Mouse (Mus musculus) gastrocnemius, adult 8-10 months (tissue): ENCODE data around the gene Nudt5. TPM values are rescaled to one million over a fixed set of nuclear protein-coding genes. Genes with fewer than 3 reads are reported as not detected.
"Not testable (repeated sequence)": the region's sequence is repeated elsewhere in the genome, so short reads cannot be mapped to it uniquely, and the experiment has no call there.

ENCODE experiments used
- DNase-seq, 2 experiments: peaks; one replicate each; pipeline ENCODE4 v3.0.0; 2022; ENCODE audit warnings: low spot score in 2 of 2
- total RNA-seq, 4 experiments: library from RNA; stranded (reverse); gene quantifications; 2 replicates each; pipeline ENCODE4 v1.2.4; 2022

Gene Nudt5
- total RNA-seq: 1 to 10 TPM; 2.5 to 3.4 (median 2.9) TPM

GRCm38 (mm10) chr2:5844873-5845631 lies at the start of gene Nudt5, which contains the start of gene Cdc123:
Nudt5 (plus strand) TSS chr2:5845019.
Cdc123 (minus strand) TSS chr2:5845164.
- peak; percentile 77 to 79 for DNase-seq

DNA sequence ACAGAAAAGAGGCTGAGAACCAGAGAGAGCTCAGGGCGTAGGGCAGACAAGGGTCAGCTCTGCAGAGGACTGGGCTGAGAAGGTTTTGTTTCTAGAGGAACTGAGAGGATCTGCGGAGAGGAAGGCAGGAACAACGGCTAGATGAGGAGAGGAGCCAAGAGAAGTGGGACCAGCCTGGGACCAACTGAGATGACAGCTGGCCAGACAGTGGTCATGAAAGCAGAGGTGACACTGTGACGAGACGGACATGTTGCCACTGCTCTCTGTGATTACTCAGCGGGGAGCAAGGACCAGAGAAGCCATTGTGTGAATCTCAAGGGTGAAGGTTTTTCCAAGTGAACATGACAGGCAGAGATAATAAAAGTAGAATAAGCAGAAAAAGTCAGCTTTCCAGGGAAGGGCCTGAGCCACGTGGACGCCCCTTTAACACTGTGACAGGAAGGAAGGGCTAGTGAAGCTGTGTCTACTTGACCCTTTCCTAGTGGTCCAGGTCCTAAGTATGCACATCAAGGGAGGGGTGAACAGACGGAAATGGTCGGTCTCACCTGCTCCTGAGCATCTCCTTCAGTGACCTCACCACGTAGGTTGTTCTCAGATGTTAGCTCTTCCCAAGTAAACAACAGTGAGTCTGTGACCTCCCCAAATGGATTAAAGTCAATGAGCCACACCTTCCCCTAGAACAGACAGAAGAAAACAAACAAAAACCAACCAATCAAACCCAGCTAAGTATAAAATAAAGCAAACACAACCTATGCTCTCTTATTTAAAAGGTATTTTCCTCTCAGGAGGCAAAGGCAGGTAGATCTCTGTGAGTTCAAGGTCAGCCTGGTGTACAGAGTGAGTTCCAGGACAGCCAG lies 46.8 kb upstream of the Nudt5 start:
- DNase-seq: no peak

- no peak for DNase-seq
Observed at GRCm38 (mm10) chr2:5801182-5801640, 43.6 kb upstream of the Nudt5 start.

DNA sequence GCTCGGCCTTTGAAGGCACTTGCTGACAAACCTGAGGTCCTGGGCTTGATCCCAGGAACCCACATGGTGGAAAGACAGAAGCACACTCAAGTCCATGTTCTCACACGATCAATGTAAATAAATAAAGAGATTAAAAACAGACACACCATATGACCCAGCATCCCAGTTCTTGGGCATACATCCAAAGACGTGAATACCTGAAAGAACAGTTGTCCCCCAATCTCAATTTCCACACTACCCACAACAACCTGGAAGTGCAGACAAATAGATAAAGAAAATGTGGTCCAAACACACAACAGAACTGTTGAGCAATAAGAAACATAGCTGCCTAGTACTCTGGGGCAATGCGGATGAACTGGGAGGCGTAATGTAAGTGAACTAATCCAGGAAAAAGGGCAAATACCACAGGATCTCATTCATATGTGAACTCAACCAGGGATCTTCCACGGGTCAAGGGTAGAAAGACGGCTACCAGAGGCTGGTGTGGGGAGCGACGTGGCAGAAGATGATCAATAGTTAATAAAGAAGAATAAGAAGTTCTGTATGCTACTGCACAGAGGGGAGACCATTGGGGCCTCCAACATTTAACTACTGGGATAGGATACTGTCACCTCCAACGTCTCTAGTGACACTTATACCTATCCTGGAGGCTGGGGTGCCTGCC lies 42.8 kb upstream of the Nudt5 start:
- DNase-seq: no peak

DNA sequence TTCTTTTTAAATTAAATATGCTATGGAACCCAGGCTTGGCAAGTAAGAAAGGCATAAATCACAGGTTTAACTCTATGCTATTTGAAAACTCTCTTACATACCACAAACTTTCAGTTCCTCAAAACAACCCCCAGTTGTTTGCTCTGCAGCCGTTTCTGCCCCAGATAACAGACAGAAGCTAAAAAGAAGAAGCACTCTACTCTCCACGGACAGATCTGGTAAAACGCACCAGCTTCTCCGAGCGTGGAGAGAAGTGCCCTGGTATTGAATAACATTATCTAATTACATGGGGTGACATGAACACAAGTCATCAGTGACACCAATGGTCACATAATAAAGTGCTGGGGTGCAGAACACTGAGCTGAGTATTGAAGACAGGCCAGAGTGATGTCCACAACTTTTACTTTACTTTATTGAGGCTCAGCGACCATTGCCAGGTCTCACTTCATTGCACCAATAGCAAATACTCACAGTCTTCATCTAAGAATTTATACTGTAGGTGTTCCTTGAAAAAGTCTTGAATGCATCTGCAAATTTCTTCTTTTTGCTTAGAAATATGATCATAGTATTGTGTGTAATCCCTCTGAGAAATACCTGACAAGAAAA lies 40.3 kb upstream of the Nudt5 start:
- DNase-seq: no peak

- DNase-seq: no peak
Observed at GRCm38 (mm10) chr2:5805228-5805627, 39.6 kb upstream of the Nudt5 start.

- DNase-seq: not testable (repeated sequence)
Observed at GRCm38 (mm10) chr2:5806201-5806600, 38.6 kb upstream of the Nudt5 start.

DNA sequence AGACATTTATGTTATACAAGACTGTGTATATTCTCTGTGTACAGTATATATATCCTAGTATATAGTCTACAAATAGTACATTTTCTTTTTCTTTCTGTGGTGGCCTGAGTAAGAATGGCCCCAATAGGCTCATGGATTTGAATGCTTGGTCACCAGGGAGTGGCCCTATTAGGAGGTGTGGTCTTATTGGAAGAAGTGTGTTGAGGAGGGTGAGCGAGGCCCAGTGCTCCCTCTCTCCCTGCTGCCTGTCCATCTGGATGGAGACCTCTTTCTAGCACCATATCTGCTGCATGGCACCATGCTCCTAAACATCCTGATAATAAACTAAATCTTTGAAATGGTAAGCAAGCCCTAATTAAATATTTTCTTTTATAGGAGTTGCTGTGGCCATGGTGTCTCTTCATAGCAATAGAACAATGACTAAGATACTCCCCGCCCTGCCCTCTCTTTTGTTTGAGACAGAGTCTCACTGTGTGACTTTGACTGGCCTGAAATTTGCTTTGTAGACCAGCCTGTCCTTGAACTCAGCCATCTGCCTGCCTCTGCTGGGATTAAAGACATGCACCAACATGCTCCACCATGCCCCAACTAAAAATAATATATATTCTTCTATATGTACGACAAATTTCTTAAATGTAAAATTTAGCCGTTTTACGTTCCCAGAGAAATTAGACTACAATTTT lies 34.6 kb upstream of the Nudt5 start:
- DNase-seq: no peak

GRCm38 (mm10) chr2:5811235-5811782 lies 33.5 kb upstream of the Nudt5 start:
- DNase-seq: no peak

GRCm38 (mm10) chr2:5821264-5821663 lies 23.6 kb upstream of the Nudt5 start:
- DNase-seq: no peak

DNA sequence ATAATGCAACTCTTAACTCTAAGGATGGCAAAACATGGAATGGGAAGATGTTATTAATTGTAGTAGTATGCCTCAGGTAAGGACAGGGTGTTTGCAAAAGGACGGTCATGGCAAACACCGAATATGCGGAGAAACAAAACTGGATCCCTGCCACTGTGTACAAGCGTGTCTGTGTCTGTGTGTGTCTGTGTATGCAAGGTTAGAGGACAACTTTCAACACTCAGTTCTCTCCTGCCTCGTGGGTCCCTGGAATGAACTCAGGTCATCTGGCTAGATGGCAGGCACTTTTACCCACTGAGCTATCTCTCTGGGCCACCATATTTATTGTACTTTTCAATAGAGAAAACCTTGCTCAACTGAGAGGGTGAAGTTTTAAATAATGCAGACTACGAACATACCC lies 22.4 kb upstream of the Nudt5 start:
- no peak for DNase-seq

DNA sequence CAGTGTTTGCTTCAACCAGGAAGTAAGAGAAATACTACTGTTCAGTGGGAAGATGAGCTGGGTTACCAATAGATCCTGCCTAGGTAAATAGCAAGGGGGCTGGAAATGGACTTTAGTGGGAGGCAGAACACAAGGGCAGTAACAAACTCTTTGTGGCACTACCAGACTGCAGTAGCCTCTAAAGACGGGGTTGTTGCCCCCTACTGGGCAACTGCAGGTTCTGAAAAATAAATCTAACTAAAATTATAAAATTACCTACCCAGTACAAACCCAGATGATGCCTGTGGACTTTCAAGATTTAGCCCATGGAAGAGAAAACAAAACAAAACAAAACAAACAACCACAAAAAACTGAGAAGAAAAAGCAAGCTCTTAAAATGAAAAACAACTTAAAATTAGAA lies 20.6 kb upstream of the Nudt5 start:
- no peak for DNase-seq

GRCm38 (mm10) chr2:5824685-5825084 lies 20.1 kb upstream of the Nudt5 start:
- DNase-seq: no peak

DNA sequence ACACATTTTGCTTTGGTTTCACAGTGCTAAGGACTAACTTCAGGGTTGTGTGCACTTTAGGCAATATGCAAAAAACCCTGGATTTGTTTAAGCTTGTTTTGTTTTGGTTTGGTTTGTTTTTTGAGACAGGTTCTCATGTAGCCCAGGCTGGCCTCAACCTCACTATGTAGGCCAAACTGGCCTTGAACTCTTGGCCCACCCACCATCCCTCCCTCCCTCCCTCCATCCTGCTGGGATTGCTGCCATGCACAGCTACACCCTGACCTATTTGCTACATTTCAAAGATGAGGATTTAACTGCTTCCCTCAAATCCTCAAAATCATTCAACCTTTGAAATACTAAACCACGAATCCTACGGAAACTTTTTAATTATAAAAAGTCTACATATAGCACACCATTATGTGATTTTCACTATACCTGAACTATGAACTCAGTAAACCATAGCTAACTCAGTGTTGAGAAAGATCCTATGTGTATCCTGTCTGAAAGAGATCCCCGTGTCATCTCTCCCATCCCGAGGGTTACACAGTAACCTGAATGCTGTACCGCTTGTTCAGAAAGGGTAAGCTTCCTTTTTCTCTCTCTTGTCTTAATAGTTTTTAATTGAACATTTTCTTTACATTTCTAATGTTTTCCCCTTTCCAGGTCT lies 19.4 kb upstream of the Nudt5 start:
- no peak for DNase-seq

DNA sequence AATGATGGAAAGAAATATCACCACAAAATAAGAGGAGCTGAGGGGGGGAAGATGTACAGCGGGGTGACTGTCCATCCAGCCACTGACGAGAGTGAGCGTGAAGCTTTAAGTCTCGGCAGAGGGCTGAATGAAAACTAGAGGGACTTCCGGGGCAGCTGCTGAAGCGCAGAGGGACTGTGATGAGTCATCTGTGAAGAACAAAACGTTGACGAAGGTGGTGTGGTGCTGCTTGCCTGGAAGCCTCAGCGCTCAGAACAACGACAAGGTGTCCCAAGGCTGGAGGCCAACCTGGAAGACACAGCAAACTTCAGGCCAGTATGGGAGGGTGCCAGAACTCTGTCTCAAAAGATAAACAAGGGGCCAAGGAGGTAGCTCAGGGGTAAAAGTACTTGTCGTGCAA lies 4.0 kb upstream of the Nudt5 start:
- no peak for DNase-seq

GRCm38 (mm10) chr2:5844181-5844872 lies 492 bp upstream of the Nudt5 start:
- DNase-seq: no peak

- no peak for DNase-seq
Observed at GRCm38 (mm10) chr2:5845826-5846225, 1.0 kb downstream of the Nudt5 start.

- no peak for DNase-seq
Observed at GRCm38 (mm10) chr2:5851116-5851515, 6.3 kb downstream of the Nudt5 start.

GRCm38 (mm10) chr2:5851866-5852265 lies 7.0 kb downstream of the Nudt5 start:
- DNase-seq: no peak
